In genomic region chr5:92404400-92404678, GRCm38 (mm10) we compare ENCODE assay signal across 19 mouse cellular contexts. TPM values are rescaled to one million over a fixed set of nuclear protein-coding genes. Genes with fewer than 3 reads are reported as not detected.
A peak's percentile ranks its signal among the peaks of the same experiment; 100 is the strongest.
DNase-seq lines count a peak whose midpoint lies in the region; ATAC-seq and TF ChIP-seq lines count a peak whose summit lies in the region.
"Had no signal": no experiment of that assay in that cellular context is flagged by ENCODE, and none has a peak within 500 bp of the region (broad histone marks: within the 10 kb centered on the region; RNA-seq: fewer than 3 reads in every experiment).

No protein-coding gene starts in this region.

- in situ Hi-C loops in CH12.LX (cut with MboI; ENCODE audit: low pct_ligation_motif_present, low pct_unique_long_range_greater_than_20kb, low sequenced_read_pairs): no loop called here

- no peak for TF ChIP-seq POLR2A in CH12.LX (IDR thresholded peaks at IDR 0.05; ENCODE audit: low read depth, low read length)

- no peaks in the 10 kb centered on the region for H3K36me3 ChIP-seq in kidney, embryonic 14.5 days (ENCODE audit: control insufficient read depth, insufficient read depth, low read length)
- H3K36me3 ChIP-seq in kidney, embryonic 15.5 days: no peaks in the 10 kb centered on the region
- H3K36me3 ChIP-seq in CH12.LX (replicated peaks in 1 of 2; ENCODE audit: control insufficient read depth in 1 of 2, insufficient read depth in 1 of 2, low read length in 1 of 2): peaks cover 0 to under 1% of the 10 kb centered on the region in 2 experiments
- no peaks in the 10 kb centered on the region for H3K36me3 ChIP-seq in embryonic facial prominence, embryonic 10.5 days (replicated peaks)
- no peaks in the 10 kb centered on the region for H3K36me3 ChIP-seq in limb, embryonic 10.5 days
- H3K36me3 ChIP-seq: forebrain, embryonic 12.5 days; G1E; hindbrain, embryonic 13.5 days had no signal

- H3K27ac ChIP-seq in kidney, embryonic 14.5 days (ENCODE audit: low read depth, low read length): no peak overlapping the region
- no peak overlapping the region for H3K27ac ChIP-seq in kidney, embryonic 15.5 days
- H3K27ac ChIP-seq in CH12.LX (ENCODE audit: insufficient read depth, low read depth): no peak overlapping the region
- peak overlapping the region; percentile 4 for H3K27ac ChIP-seq in embryonic facial prominence, embryonic 10.5 days (replicated peaks)
- H3K27ac ChIP-seq in limb, embryonic 10.5 days: peak overlapping the region; percentile 84
- H3K27ac ChIP-seq: forebrain, embryonic 12.5 days; gastrocnemius, adult 2 months; heart, embryonic 13.5 days; hindbrain, embryonic 13.5 days had no signal

- dilution Hi-C loops in CH12.LX (cut with MboI; ENCODE audit: extremely low pct_ligation_motif_present, extremely low pct_unique_long_range_greater_than_20kb, low sequenced_read_pairs): no loop called here

- H3K4me3 ChIP-seq in kidney, embryonic 14.5 days (ENCODE audit: low read length): no peak overlapping the region
- no peak overlapping the region for H3K4me3 ChIP-seq in kidney, embryonic 15.5 days (replicated peaks)
- no peak overlapping the region for H3K4me3 ChIP-seq in CH12.LX (replicated peaks in 1 of 3; ENCODE audit: low read depth in 2 of 3, low read length in 2 of 3, poor library complexity in 1 of 3)
- H3K4me3 ChIP-seq in embryonic facial prominence, embryonic 10.5 days: no peak overlapping the region; the same call in 1 of the 2 replicates
- peak overlapping the region; percentile 28 for H3K4me3 ChIP-seq in limb, embryonic 10.5 days
- H3K4me3 ChIP-seq: forebrain, embryonic 12.5 days; gastrocnemius, adult 2 months; heart, embryonic 13.5 days; hindbrain, embryonic 13.5 days had no signal

- no peak for TF ChIP-seq RAD21 in CH12.LX (IDR thresholded peaks at IDR 0.05; ENCODE audit: low read depth, low read length)

- TF ChIP-seq EP300 in CH12.LX (IDR thresholded peaks at IDR 0.05; ENCODE audit: low read length): no peak

- ATAC-seq in kidney, embryonic 14.5 days (ENCODE audit: low FRiP score, low TSS enrichment): 0 out of 2 replicates have a peak, but pooled peaks have one; percentile 5
- no peak for ATAC-seq in kidney, embryonic 15.5 days (replicated peaks; ENCODE audit: low FRiP score)

- H3K4me1 ChIP-seq in kidney, embryonic 14.5 days (ENCODE audit: control insufficient read depth, insufficient read depth, low read length): no peaks in the 10 kb centered on the region
- H3K4me1 ChIP-seq in kidney, embryonic 15.5 days: 0 out of 2 replicates have a peak, but pooled peaks cover 2% of the 10 kb centered on the region
- peaks cover 4 to 5% of the 10 kb centered on the region in 2 experiments; a peak in 3 of 4 replicates for H3K4me1 ChIP-seq in CH12.LX (ENCODE audit: control insufficient read depth in 1 of 2, insufficient read depth in 2 of 2)
- H3K4me1 ChIP-seq in embryonic facial prominence, embryonic 10.5 days: peaks cover 38% of the 10 kb centered on the region
- peaks cover 36% of the 10 kb centered on the region for H3K4me1 ChIP-seq in limb, embryonic 10.5 days
- H3K4me1 ChIP-seq: heart, embryonic 13.5 days had no signal

- no peaks in the 10 kb centered on the region for H3K27me3 ChIP-seq in kidney, embryonic 14.5 days (ENCODE audit: control insufficient read depth, insufficient read depth, low read length)
- H3K27me3 ChIP-seq in kidney, embryonic 15.5 days: no peaks in the 10 kb centered on the region
- no peaks in the 10 kb centered on the region for H3K27me3 ChIP-seq in CH12.LX (replicated peaks)
- no peaks in the 10 kb centered on the region for H3K27me3 ChIP-seq in embryonic facial prominence, embryonic 10.5 days (replicated peaks; ENCODE audit: low read depth, poor library complexity, severe bottlenecking)
- no peaks in the 10 kb centered on the region for H3K27me3 ChIP-seq in limb, embryonic 10.5 days (ENCODE audit: low read depth, poor library complexity, severe bottlenecking)
- H3K27me3 ChIP-seq: forebrain, embryonic 12.5 days; heart, embryonic 13.5 days; hindbrain, embryonic 13.5 days had no signal

- 19% methylated on average over 2 of the region's 2 CpGs for WGBS in kidney, embryonic 14.5 days
- 22% methylated on average over 2 of the region's 2 CpGs for WGBS in kidney, embryonic 15.5 days
- 18% methylated on average over 2 of the region's 2 CpGs for WGBS in embryonic facial prominence, embryonic 10.5 days
- 14% methylated on average over 2 of the region's 2 CpGs for WGBS in limb, embryonic 10.5 days

- no peak overlapping the region for H3K9ac ChIP-seq in kidney, embryonic 14.5 days (ENCODE audit: low read depth, low read length)
- H3K9ac ChIP-seq in kidney, embryonic 15.5 days: no peak overlapping the region
- no peak overlapping the region for H3K9ac ChIP-seq in CH12.LX (ENCODE audit: insufficient read depth, low read depth)
- H3K9ac ChIP-seq: forebrain, embryonic 12.5 days; heart, embryonic 13.5 days; hindbrain, embryonic 13.5 days had no signal

- no peaks in the 10 kb centered on the region for H3K9me3 ChIP-seq in kidney, embryonic 14.5 days (ENCODE audit: control insufficient read depth, low read length)
- no peaks in the 10 kb centered on the region for H3K9me3 ChIP-seq in kidney, embryonic 15.5 days (replicated peaks)
- H3K9me3 ChIP-seq in CH12.LX (replicated peaks; ENCODE audit: low read length): no peaks in the 10 kb centered on the region
- no peaks in the 10 kb centered on the region for H3K9me3 ChIP-seq in embryonic facial prominence, embryonic 10.5 days
- H3K9me3 ChIP-seq in limb, embryonic 10.5 days (replicated peaks): no peaks in the 10 kb centered on the region
- H3K9me3 ChIP-seq: forebrain, embryonic 12.5 days; G1E; heart, embryonic 13.5 days; hindbrain, embryonic 13.5 days had no signal

- no peak for DNase-seq in CH12.LX (ENCODE audit: extremely low read depth)
- DNase-seq in embryonic facial prominence, embryonic 10.5 days (ENCODE audit: low spot score): no peak
- DNase-seq in limb, embryonic 10.5 days (ENCODE audit: low spot score): no peak
- no peak for DNase-seq in cerebellum, adult 9-10 months
- no peak for DNase-seq in thymus, postnatal 36 days
- DNase-seq in heart, postnatal 4 days: no peak
- DNase-seq: adrenal gland, adult 8-10 months; adrenal gland, postnatal 36 days; cerebellum, adult 2 months; cerebellum, postnatal 14 days; gastrocnemius, adult 2 months; gastrocnemius, postnatal 25 days; heart, postnatal 36 days had no signal

- H3K79me2 ChIP-seq in CH12.LX (replicated peaks; ENCODE audit: control insufficient read depth, extremely low read depth, insufficient read depth, poor library complexity, severe bottlenecking): no peaks in the 10 kb centered on the region

- no peak overlapping the region for H3K4me2 ChIP-seq in kidney, embryonic 14.5 days (replicated peaks; ENCODE audit: low read depth, low read length)
- no peak overlapping the region for H3K4me2 ChIP-seq in kidney, embryonic 15.5 days
- 0 out of 2 replicates have a peak overlapping the region, but pooled peaks have one; percentile 4 for H3K4me2 ChIP-seq in CH12.LX (ENCODE audit: insufficient read depth, low read depth, poor library complexity, severe bottlenecking)
- H3K4me2 ChIP-seq: forebrain, embryonic 12.5 days; heart, embryonic 13.5 days; hindbrain, embryonic 13.5 days had no signal

- no peak for TF ChIP-seq CTCF in CH12.LX (conservative IDR thresholded peaks at IDR 0.05 in 1 of 2, IDR thresholded peaks at IDR 0.05 in 1 of 2; ENCODE audit: low read depth in 2 of 2, low read length in 2 of 2)

TF ChIP-seq in CH12.LX, 34 proteins besides CTCF, POLR2A, EP300 and RAD21:
- TF ChIP-seq NELFE (IDR thresholded peaks at IDR 0.05; ENCODE audit: low read depth, low read length) (no peak), TBP (conservative IDR thresholded peaks at IDR 0.05; ENCODE audit: low read depth, low read length) (no peak), SMC3 (IDR thresholded peaks at IDR 0.05; ENCODE audit: low read depth, low read length) (no peak), USF1 (IDR thresholded peaks at IDR 0.05; ENCODE audit: low read depth, low read length) (no peak), RCOR1 (conservative IDR thresholded peaks at IDR 0.05; ENCODE audit: low read depth, low read length) (no peak), ETS1 (conservative IDR thresholded peaks at IDR 0.05; ENCODE audit: low read depth, low read length) (no peak), E2F4 (IDR thresholded peaks at IDR 0.05; ENCODE audit: insufficient replicate concordance, low read depth, low read length) (no peak), ZNF384 (IDR thresholded peaks at IDR 0.05; ENCODE audit: low read depth, low read length) (no peak), BHLHE40 (IDR thresholded peaks at IDR 0.05; ENCODE audit: low read depth, low read length) (no peak)

RNA-seq across cellular contexts. Expression of gene Nup54, which starts 30.7 kb away (rescaled TPM):
- polyA plus RNA-seq in kidney, embryonic 14.5 days (2014; fragmentation: Nextera tagmentation; extraction: Ambion mirVana): 57.7 and 62.2 TPM in 2 replicates
- 54.1 and 55.1 TPM in 2 replicates for polyA plus RNA-seq in kidney, embryonic 15.5 days (2015; fragmentation: Nextera tagmentation; extraction: Ambion mirVana)
- total RNA-seq in CH12.LX (2012; rRNA removed) (41.9 and 43.7 TPM in 2 replicates), CH12.LX (2014; rRNA removed) (90.5 and 101 TPM in 2 replicates)
- polyA plus RNA-seq in CH12.LX (2012; ENCODE audit: insufficient read length, low read depth): 66.4 and 72.5 TPM in 2 replicates
- polyA plus RNA-seq in embryonic facial prominence, embryonic 10.5 days (2016; fragmentation: Nextera tagmentation; extraction: Ambion mirVana): 72.6 and 76.2 TPM in 2 replicates
- polyA plus RNA-seq in limb, embryonic 10.5 days (2016; fragmentation: Nextera tagmentation; extraction: Ambion mirVana): 76.6 and 81.9 TPM in 2 replicates
- total RNA-seq in heart, postnatal 4 days (2021): 10 to 100 TPM; 29.0 to 29.2 TPM

RNA-seq across cellular contexts. Expression of gene Cxcl10, which starts 55.6 kb away (rescaled TPM):
- polyA plus RNA-seq in kidney, embryonic 14.5 days (2014; fragmentation: Nextera tagmentation; extraction: Ambion mirVana): 0.84 and 1.0 TPM in 2 replicates
- 0.72 and 1.4 TPM in 2 replicates for polyA plus RNA-seq in kidney, embryonic 15.5 days (2015; fragmentation: Nextera tagmentation; extraction: Ambion mirVana)
- 0.30 and 0.55 TPM in 2 replicates for total RNA-seq in CH12.LX (2012; rRNA removed)
- total RNA-seq in CH12.LX (2014; rRNA removed): 1.8 and 2.6 TPM in 2 replicates
- 4.9 and 5.1 TPM in 2 replicates for polyA plus RNA-seq in CH12.LX (2012; ENCODE audit: insufficient read length, low read depth)
- 0.14 TPM in 1 of 2 replicates, not detected in the other for polyA plus RNA-seq in embryonic facial prominence, embryonic 10.5 days (2016; fragmentation: Nextera tagmentation; extraction: Ambion mirVana)
- polyA plus RNA-seq in limb, embryonic 10.5 days (2016; fragmentation: Nextera tagmentation; extraction: Ambion mirVana): 0.26 and 0.28 TPM in 2 replicates
- total RNA-seq in heart, postnatal 4 days (2021): under 1 TPM in 1 of 2 experiments, not detected in 1; 0.47 TPM
- total RNA-seq: gastrocnemius, adult 2 months; gastrocnemius, postnatal 25 days had no signal
- polyA plus RNA-seq: G1E had no signal

Comparison
In these comparisons a context has a peak if more than half of its experiments do, and no peak if none do; other contexts are left out.
1. H3K27ac ChIP-seq: peak in embryonic facial prominence, embryonic 10.5 days (single experiment) and limb, embryonic 10.5 days (single experiment); none in kidney, embryonic 14.5 days (single experiment), kidney, embryonic 15.5 days (single experiment) and CH12.LX (single experiment).